Mouse (Mus musculus): ENCODE results near the gene Triobp. TPM values are rescaled to one million over a fixed set of nuclear protein-coding genes. Genes with fewer than 3 reads are reported as not detected.

The Triobp gene
- polyA plus RNA-seq, 1 experiment from 2014 or later, result 46.7 TPM

GRCm38 (mm10) chr15:79013382-79013781 lies 65.9 kb downstream of the Triobp start:
- Histone ChIP-seq H3K27me3 (replicated peaks; ENCODE audit: low read depth, poor library complexity, severe bottlenecking) (no peaks in the 10 kb centered on the region), H3K9me3 (no peaks in the 10 kb centered on the region), H3K36me3 (replicated peaks) (no peaks in the 10 kb centered on the region; the same call in 1 of the 2 replicates), H3K4me1 (peaks cover 34% of the 10 kb centered on the region), H3K4me3 (no peak overlapping the region), H3K27ac (replicated peaks) (no peak overlapping the region)
- DNase-seq (ENCODE audit: low spot score), result no peak
- WGBS, result 76% methylated on average over 7 of the region's 7 CpGs

GRCm38 (mm10) chr15:79018191-79018590 lies 70.7 kb downstream of the Triobp start:
- 57% methylated on average over 4 of the region's 4 CpGs for WGBS
- Histone ChIP-seq H3K36me3 (replicated peaks) (no peaks in the 10 kb centered on the region), H3K4me1 (peaks cover 25% of the 10 kb centered on the region), H3K27me3 (replicated peaks; ENCODE audit: low read depth, poor library complexity, severe bottlenecking) (no peaks in the 10 kb centered on the region; the same call in 1 of the 2 replicates), H3K9me3 (no peaks in the 10 kb centered on the region), H3K27ac (replicated peaks) (no peak overlapping the region), H3K4me3 (no peak overlapping the region)
- DNase-seq (ENCODE audit: low spot score), result no peak

DNA sequence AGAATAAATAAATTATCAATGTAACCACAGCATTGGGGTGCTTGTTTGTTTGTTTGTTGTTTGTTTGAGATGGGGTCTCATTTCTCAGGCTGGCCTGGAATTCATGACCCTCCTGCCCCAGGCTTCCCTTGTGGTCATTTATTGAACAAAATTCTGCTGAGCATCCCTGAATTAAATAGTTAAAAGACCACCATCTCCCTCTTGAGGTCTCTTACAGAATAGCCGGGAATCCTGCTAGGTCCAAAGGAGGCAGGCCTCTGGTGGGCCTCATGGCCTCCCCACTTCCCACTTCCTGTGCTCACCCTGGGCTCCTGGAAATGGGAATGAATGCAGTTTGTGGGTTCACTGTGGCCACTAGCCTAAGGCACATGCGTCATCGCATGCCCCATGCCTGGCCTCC lies 71.4 kb downstream of the Triobp start:
- no peaks in the 10 kb centered on the region for H3K9me3 ChIP-seq
- 60% methylated on average over 3 of the region's 3 CpGs for WGBS
- no peak overlapping the region for H3K4me3 ChIP-seq
- H3K4me1 ChIP-seq, result peaks cover 24% of the 10 kb centered on the region; the same call in 1 of the 2 replicates
- H3K36me3 ChIP-seq (replicated peaks), result no peaks in the 10 kb centered on the region
- no peak for DNase-seq (ENCODE audit: low spot score)
- H3K27ac ChIP-seq (replicated peaks), result no peak overlapping the region
- no peaks in the 10 kb centered on the region; the same call in 1 of the 2 replicates for H3K27me3 ChIP-seq (replicated peaks; ENCODE audit: low read depth, poor library complexity, severe bottlenecking)

- no peak for DNase-seq (ENCODE audit: low spot score)
- Histone ChIP-seq H3K4me1 (peaks cover 48% of the 10 kb centered on the region), H3K4me3 (no peak overlapping the region), H3K9me3 (no peaks in the 10 kb centered on the region), H3K27ac (replicated peaks) (no peak overlapping the region), H3K36me3 (replicated peaks) (no peaks in the 10 kb centered on the region), H3K27me3 (replicated peaks; ENCODE audit: low read depth, poor library complexity, severe bottlenecking) (peaks cover 32% of the 10 kb centered on the region)
- WGBS, result 65% methylated on average over 10 of the region's 10 CpGs
Observed at GRCm38 (mm10) chr15:79022671-79023230, 75.2 kb downstream of the Triobp start.

DNA sequence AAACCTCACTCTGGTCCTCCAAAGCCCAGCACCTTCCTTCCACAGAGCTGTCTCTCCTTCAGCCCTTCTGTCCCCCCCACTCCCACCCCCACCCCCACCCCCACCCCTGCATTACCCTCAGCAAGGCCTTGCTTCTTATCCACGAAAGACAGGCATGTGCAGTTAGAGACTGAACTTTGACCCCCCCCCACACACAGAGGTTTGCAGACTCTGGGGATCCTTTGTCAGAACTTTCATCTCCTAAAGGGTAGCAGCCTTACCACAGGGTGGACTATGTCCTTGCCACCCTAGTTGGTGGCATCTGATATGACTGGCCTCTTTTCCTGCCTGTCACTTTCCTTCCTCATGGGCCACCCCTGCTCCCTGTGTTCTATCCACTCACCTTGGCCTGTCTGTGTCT lies 75.8 kb downstream of the Triobp start:
- H3K36me3 ChIP-seq (replicated peaks), result no peaks in the 10 kb centered on the region
- no peak for DNase-seq (ENCODE audit: low spot score)
- WGBS, result 50% methylated on average over 1 of the region's 1 CpGs
- no peaks in the 10 kb centered on the region for H3K9me3 ChIP-seq
- no peak overlapping the region for H3K27ac ChIP-seq (replicated peaks)
- peaks cover 32% of the 10 kb centered on the region for H3K27me3 ChIP-seq (replicated peaks; ENCODE audit: low read depth, poor library complexity, severe bottlenecking)
- peaks cover 51% of the 10 kb centered on the region for H3K4me1 ChIP-seq
- H3K4me3 ChIP-seq, result no peak overlapping the region

- Histone ChIP-seq H3K36me3 (replicated peaks) (no peaks in the 10 kb centered on the region), H3K27me3 (replicated peaks; ENCODE audit: low read depth, poor library complexity, severe bottlenecking) (peaks cover 32% of the 10 kb centered on the region), H3K4me1 (peaks cover 68% of the 10 kb centered on the region), H3K27ac (replicated peaks) (peak overlapping the region; percentile 63), H3K9me3 (no peaks in the 10 kb centered on the region), H3K4me3 (peak overlapping the region; percentile 44)
- no peak for DNase-seq (ENCODE audit: low spot score)
- 10% methylated on average over 17 of the region's 18 CpGs for WGBS
Observed at GRCm38 (mm10) chr15:79025687-79026308, 78.3 kb downstream of the Triobp start.

DNA sequence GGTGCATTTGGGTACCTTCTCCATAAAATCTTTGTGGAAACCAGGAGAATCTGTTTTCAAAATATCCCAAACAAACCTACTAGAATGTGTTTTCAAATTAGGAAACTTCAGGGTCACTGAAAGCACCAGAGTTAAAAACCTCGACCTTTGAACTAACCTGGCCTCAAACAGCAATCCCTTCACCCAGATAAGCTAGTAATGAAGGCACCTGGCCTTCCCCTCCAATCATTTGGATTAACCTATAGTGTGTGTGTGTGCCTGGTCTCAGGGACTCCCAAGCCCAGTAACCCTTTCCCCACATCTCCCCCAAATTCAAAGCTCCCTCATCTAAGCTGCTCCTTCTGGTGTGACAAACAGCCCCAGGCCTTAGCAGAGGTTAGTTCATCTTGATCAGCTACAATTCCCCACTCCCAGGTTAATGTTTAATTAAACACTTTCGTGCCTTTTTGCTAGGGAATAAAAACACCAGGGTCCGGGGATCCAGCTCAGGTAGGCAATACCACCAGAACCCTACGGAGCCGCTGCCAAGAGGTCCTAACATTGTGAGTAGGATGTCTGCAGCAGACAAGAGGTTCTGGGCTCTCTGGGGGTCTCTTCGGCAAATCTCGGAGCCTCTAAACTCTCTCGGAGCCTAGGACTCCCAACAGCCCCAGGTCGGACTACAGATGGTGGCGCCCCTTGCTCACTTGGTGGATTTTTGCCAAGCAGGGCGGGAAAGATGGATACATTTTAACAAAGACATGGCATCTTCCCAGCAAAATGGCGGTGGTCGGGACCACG lies 79.2 kb downstream of the Triobp start:
- Histone ChIP-seq H3K36me3 (replicated peaks) (no peaks in the 10 kb centered on the region), H3K27ac (replicated peaks) (peak overlapping the region; percentile 100), H3K9me3 (no peaks in the 10 kb centered on the region), H3K4me1 (peaks cover 76% of the 10 kb centered on the region), H3K27me3 (replicated peaks; ENCODE audit: low read depth, poor library complexity, severe bottlenecking) (peaks cover 32% of the 10 kb centered on the region), H3K4me3 (peak overlapping the region; percentile 84)
- DNase-seq (ENCODE audit: low spot score), result no peak
- 50% methylated on average over 14 of the region's 14 CpGs for WGBS

DNA sequence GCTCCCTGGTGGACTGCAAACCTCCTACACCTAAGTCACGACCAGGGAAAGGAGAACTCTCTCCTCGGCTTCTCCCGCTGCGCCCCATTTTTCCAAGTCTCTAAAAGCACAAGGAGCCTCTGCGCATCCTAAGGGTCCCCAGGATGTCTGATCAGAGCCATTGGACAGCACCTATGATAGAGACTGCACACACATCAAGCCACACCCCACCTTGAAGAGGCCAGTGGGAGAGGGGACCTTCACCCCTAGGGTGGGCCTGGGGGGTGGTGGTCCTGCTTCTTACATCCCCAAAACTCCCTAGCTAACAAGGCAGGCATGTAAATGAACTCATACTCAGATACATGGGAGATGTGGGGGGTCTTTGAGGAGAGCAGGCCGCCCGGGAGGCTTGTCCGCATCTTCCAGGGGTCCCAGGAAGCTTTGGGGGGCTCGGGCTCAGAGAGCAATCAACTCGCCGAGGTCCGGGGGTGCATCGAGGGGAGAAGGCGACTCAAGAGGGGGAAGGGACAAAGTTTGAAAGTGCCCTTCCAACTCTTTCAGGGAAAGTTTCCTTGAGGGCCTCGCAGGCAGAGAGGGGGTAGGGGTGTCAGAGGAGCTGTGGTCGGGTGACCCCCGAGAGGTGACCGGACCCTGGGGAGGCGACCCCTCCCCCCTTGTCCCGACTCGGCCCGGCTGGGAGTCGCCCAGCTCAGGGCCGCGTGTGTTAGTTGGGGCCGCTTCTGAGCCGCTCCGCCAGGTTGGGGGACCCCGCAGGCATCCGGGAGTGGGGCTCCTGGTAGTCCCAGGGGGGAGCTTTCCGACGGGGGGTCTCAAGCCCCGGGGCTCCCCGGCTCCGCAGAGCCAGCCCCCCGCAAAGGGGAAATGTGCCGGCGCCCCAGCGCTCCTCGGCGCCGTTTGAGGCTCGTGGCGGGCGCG lies 80.0 kb downstream of the Triobp start:
- H3K4me1 ChIP-seq, result peaks cover 76% of the 10 kb centered on the region
- DNase-seq (ENCODE audit: low spot score), result peak; percentile 65
- peak overlapping the region; percentile 100 for H3K27ac ChIP-seq (replicated peaks)
- peaks cover 32% of the 10 kb centered on the region for H3K27me3 ChIP-seq (replicated peaks; ENCODE audit: low read depth, poor library complexity, severe bottlenecking)
- no peaks in the 10 kb centered on the region for H3K36me3 ChIP-seq (replicated peaks)
- 6% methylated on average over 46 of the region's 46 CpGs for WGBS
- no peaks in the 10 kb centered on the region for H3K9me3 ChIP-seq
- H3K4me3 ChIP-seq, result peak overlapping the region; percentile 84

- Histone ChIP-seq H3K27me3 (replicated peaks; ENCODE audit: low read depth, poor library complexity, severe bottlenecking) (peaks cover 32% of the 10 kb centered on the region), H3K4me3 (peak within 1 kb of the TSS; percentile 84), H3K27ac (replicated peaks) (peak within 1 kb of the TSS; percentile 100), H3K9me3 (no peaks in the 10 kb centered on the region), H3K4me1 (peaks cover 72% of the 10 kb centered on the region), H3K36me3 (replicated peaks) (no peaks in the 10 kb centered on the region)
- peak; percentile 96 for DNase-seq (ENCODE audit: low spot score)
- WGBS, result under 1% methylated on average over 58 of the region's 58 CpGs
Observed at GRCm38 (mm10) chr15:79028237-79028738, 80.8 kb downstream of the Triobp start, which contains the start of gene H1f0. Gene H1f0 (plus strand): TSS chr15:79028450.

- 36% methylated on average over 16 of the region's 16 CpGs for WGBS
- no peak for DNase-seq (ENCODE audit: low spot score)
- peak overlapping the region; percentile 100 for H3K27ac ChIP-seq (replicated peaks)
- H3K4me1 ChIP-seq, result peaks cover 68% of the 10 kb centered on the region
- H3K9me3 ChIP-seq, result no peaks in the 10 kb centered on the region
- H3K36me3 ChIP-seq (replicated peaks), result peaks cover 2% of the 10 kb centered on the region
- H3K27me3 ChIP-seq (replicated peaks; ENCODE audit: low read depth, poor library complexity, severe bottlenecking), result peaks cover 32% of the 10 kb centered on the region
- H3K4me3 ChIP-seq, result peak overlapping the region; percentile 84
Observed at GRCm38 (mm10) chr15:79028823-79029484, 81.4 kb downstream of the Triobp start.

DNA sequence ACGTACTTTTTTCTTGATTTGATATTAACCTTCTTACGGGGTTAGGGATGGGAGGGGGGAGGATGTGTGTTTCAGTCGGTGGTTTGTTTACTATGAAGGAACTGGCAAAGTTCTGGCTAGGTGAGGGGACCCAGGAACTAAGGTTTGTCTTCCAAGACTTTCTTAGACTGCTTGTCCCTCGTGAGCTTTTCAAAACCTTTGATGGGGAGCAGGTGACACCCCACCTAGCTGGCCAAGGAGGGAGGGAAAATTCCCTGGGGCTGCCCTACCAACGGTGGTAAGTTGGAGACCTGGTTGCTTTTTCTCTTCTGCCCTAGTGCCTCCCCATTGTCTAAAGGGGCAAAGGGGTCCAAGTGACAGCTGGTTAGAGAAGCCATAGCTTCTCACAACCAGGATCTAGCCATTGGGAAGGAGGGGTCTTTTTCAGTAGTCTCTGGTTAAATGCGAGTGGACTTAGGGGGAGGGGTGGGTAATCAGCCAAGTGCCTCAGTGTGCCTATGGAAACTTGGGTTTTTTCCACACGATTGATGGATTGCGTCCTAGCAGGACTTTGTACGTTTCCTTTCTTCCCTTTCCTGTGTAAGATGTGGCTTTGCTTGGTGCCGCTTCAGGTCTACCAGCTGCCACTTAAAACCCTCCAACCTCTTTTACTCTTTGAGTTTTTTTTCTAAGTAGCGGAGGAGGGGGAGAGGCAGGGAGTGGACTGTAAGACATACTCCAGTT lies 82.2 kb downstream of the Triobp start:
- no peak for DNase-seq (ENCODE audit: low spot score)
- peak overlapping the region; percentile 100 for H3K27ac ChIP-seq (replicated peaks)
- H3K9me3 ChIP-seq, result no peaks in the 10 kb centered on the region
- H3K27me3 ChIP-seq (replicated peaks; ENCODE audit: low read depth, poor library complexity, severe bottlenecking), result peaks cover 29% of the 10 kb centered on the region
- peaks cover 9% of the 10 kb centered on the region for H3K36me3 ChIP-seq (replicated peaks)
- peak overlapping the region; percentile 84 for H3K4me3 ChIP-seq
- H3K4me1 ChIP-seq, result peaks cover 68% of the 10 kb centered on the region
- WGBS, result 17% methylated on average over 11 of the region's 11 CpGs

Measured in embryonic facial prominence, embryonic 10.5 days (tissue).